Mouse (Mus musculus) kidney, adult 2 months (tissue): ENCODE measurements around the gene Arhgef10l. TPM values are rescaled to one million over a fixed set of nuclear protein-coding genes. Genes with fewer than 3 reads are reported as not detected.

ENCODE experiments used
- DNase-seq: peaks from one replicate; pipeline ENCODE4 v3.0.0; 2021
- H3K27ac ChIP-seq: fragments of 200-500 bp; 2 replicates; pipeline ENCODE4 v1.5.1; 2012; ENCODE audit warnings: low read depth, low read length, control low read depth, inconsistent platforms; ENCODE audit not compliant: insufficient read depth
- H3K27me3 ChIP-seq: fragments of 200-500 bp; replicated peaks from 2 replicates; pipeline ENCODE4 v1.6.1; 2012; ENCODE audit warnings: mild to moderate bottlenecking, moderate library complexity, low read length, inconsistent platforms; ENCODE audit not compliant: control insufficient read depth, insufficient read depth
- H3K36me3 ChIP-seq: fragments of 200-500 bp; 2 replicates; pipeline ENCODE4 v1.6.1; 2012; ENCODE audit warnings: mild to moderate bottlenecking, moderate library complexity, low read length, inconsistent platforms; ENCODE audit not compliant: control insufficient read depth, insufficient read depth
- H3K4me1 ChIP-seq: fragments of 200-500 bp; 2 replicates; pipeline ENCODE4 v1.6.1; 2011; ENCODE audit warnings: low read length; ENCODE audit not compliant: control insufficient read depth, insufficient read depth
- H3K4me3 ChIP-seq: fragments of 200-500 bp; 2 replicates; pipeline ENCODE4 v1.5.1; 2011; ENCODE audit warnings: mild to moderate bottlenecking, low read depth, low read length, control low read depth; ENCODE audit not compliant: insufficient read depth
- CTCF ChIP-seq: fragments of 200-500 bp; conservative IDR thresholded peaks from 2 replicates; pipeline ENCODE4 v1.5.1; 2011; ENCODE audit warnings: low read depth, mild to moderate bottlenecking, control low read depth, low read length, moderate library complexity, mixed read lengths; ENCODE audit not compliant: insufficient read depth, insufficient read length
- POLR2A ChIP-seq: fragments of 200-500 bp; IDR thresholded peaks from one replicate; pipeline ENCODE4 v1.6.1; 2011; ENCODE audit warnings: low read depth, low read length, control low read depth
- WGBS: fragments of 180-500 bp; shearing (Covaris S2); methylation state at CpG from one replicate; pipeline ENCODE4 v1.1.7; 2018; 5-methylcytosine and 5-hydroxymethylcytosine counted together
- polyA plus RNA-seq: library from polyadenylated mRNA; depleted of rRNA; stranded (reverse); fragments of >200 nt; gene quantifications from 2 replicates; pipeline ENCODE4 v1.2.3, GENCODE M21; 2012; rRNA removed

Gene Arhgef10l
- polyA plus RNA-seq: 42.0 and 56.2 TPM in 2 replicates

GRCm38 (mm10) chr4:140665760-140666159, at the start of gene Arhgef10l:
TSS of gene Arhgef10l (minus strand) at chr4:140666012.
- H3K36me3 ChIP-seq: no peaks in the 10 kb centered on the region
- H3K4me3 ChIP-seq: 0 out of 2 replicates have a peak within 1 kb of the TSS, but pooled peaks have one; percentile 3
- no peaks in the 10 kb centered on the region for H3K27me3 ChIP-seq
- DNase-seq: peak; percentile 84
- 33% methylated on average over 11 of the region's 11 CpGs for WGBS
- H3K4me1 ChIP-seq: 0 out of 2 replicates have a peak, but pooled peaks cover 4% of the 10 kb centered on the region
- peak within 1 kb of the TSS; percentile 35 for H3K27ac ChIP-seq
- TF ChIP-seq POLR2A (no peak), CTCF (no peak)

- no peak for DNase-seq
- 88% methylated on average over 5 of the region's 5 CpGs for WGBS
- Histone ChIP-seq H3K4me1 (no peaks in the 10 kb centered on the region), H3K4me3 (no peak overlapping the region), H3K36me3 (no peaks in the 10 kb centered on the region; the same call in 1 of the 2 replicates), H3K27me3 (no peaks in the 10 kb centered on the region), H3K27ac (no peak overlapping the region)
- no peak for TF ChIP-seq CTCF
- TF ChIP-seq POLR2A: no peak
Observed at GRCm38 (mm10) chr4:140714586-140714985, 48.8 kb upstream of the Arhgef10l start.

GRCm38 (mm10) chr4:140713480-140714365, 47.9 kb upstream of the Arhgef10l start:
- WGBS: 45% methylated on average over 29 of the region's 29 CpGs
- DNase-seq: peak; percentile 92
- no peaks in the 10 kb centered on the region; the same call in 1 of the 2 replicates for H3K36me3 ChIP-seq
- H3K4me1 ChIP-seq: no peaks in the 10 kb centered on the region
- no peak overlapping the region for H3K27ac ChIP-seq
- H3K4me3 ChIP-seq: no peak overlapping the region
- TF ChIP-seq CTCF (peak; percentile 98), POLR2A (no peak)
- H3K27me3 ChIP-seq: no peaks in the 10 kb centered on the region

- Histone ChIP-seq H3K27me3 (no peaks in the 10 kb centered on the region), H3K27ac (no peak overlapping the region), H3K4me1 (no peaks in the 10 kb centered on the region), H3K36me3 (no peaks in the 10 kb centered on the region), H3K4me3 (no peak overlapping the region)
- no peak for DNase-seq
- 77% methylated on average over 5 of the region's 5 CpGs for WGBS
- TF ChIP-seq POLR2A: no peak
- no peak for TF ChIP-seq CTCF
Observed at GRCm38 (mm10) chr4:140711360-140711759, 45.5 kb upstream of the Arhgef10l start.

- H3K27me3 ChIP-seq: no peaks in the 10 kb centered on the region
- H3K4me1 ChIP-seq: no peaks in the 10 kb centered on the region
- H3K27ac ChIP-seq: no peak overlapping the region
- no peak overlapping the region for H3K4me3 ChIP-seq
- no peak for DNase-seq
- no peaks in the 10 kb centered on the region for H3K36me3 ChIP-seq
- TF ChIP-seq CTCF: no peak
- TF ChIP-seq POLR2A: no peak
- 76% methylated on average over 10 of the region's 10 CpGs for WGBS
Observed at GRCm38 (mm10) chr4:140710781-140711180, 45.0 kb upstream of the Arhgef10l start.

GRCm38 (mm10) chr4:140709617-140710016, 43.8 kb upstream of the Arhgef10l start:
- no peak overlapping the region for H3K4me3 ChIP-seq
- no peak for TF ChIP-seq POLR2A
- no peak for TF ChIP-seq CTCF
- H3K4me1 ChIP-seq: no peaks in the 10 kb centered on the region
- no peaks in the 10 kb centered on the region for H3K27me3 ChIP-seq
- H3K27ac ChIP-seq: no peak overlapping the region
- no peaks in the 10 kb centered on the region for H3K36me3 ChIP-seq
- no peak for DNase-seq
- WGBS: 79% methylated on average over 10 of the region's 10 CpGs

GRCm38 (mm10) chr4:140709111-140709510, 43.3 kb upstream of the Arhgef10l start:
- H3K4me3 ChIP-seq: no peak overlapping the region
- TF ChIP-seq CTCF: no peak
- TF ChIP-seq POLR2A: no peak
- DNase-seq: no peak
- no peaks in the 10 kb centered on the region for H3K36me3 ChIP-seq
- H3K4me1 ChIP-seq: no peaks in the 10 kb centered on the region
- no peaks in the 10 kb centered on the region for H3K27me3 ChIP-seq
- WGBS: 86% methylated on average over 7 of the region's 7 CpGs
- H3K27ac ChIP-seq: no peak overlapping the region
